Mouse (Mus musculus) cerebellum, adult 2 months (tissue): ENCODE data around the gene Olfr821.

Source experiments
- CTCF ChIP-seq: fragments of 200-500 bp; IDR thresholded peaks from 2 replicates; pipeline ENCODE4 v1.5.1; 2011; ENCODE audit warnings: low read depth, mild to moderate bottlenecking, control low read depth, low read length, moderate library complexity, borderline replicate concordance; ENCODE audit not compliant: insufficient read depth
- POLR2A ChIP-seq: fragments of 200-500 bp; IDR thresholded peaks from 2 replicates; pipeline ENCODE4 v1.6.1; 2011; ENCODE audit warnings: low read length, control low read depth, borderline replicate concordance; ENCODE audit not compliant: insufficient read depth

DNA sequence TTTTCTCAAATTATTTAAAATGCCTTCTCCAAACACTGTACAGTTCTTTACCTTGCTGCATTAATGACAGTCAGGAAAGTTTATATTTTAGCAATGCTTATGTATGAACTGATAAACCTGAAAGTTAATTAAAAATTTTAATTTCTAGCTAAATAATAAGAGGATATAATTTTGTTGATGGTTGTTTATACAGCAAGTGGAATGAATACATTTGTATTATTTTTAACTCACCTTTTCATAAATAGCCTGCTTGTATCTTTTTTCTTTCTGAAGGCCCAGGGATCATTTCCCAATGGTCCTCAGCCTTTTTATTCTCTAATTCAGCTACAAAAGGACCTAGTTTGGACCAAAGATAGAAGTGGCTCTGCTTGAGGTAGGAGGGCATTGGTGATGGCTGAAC, 17.8 kb upstream of the Olfr821 start, which contains the start of gene Olfr820:
- no peak for TF ChIP-seq POLR2A
- no peak for TF ChIP-seq CTCF
